8 mouse cellular contexts compared by ENCODE assay signal in the genomic region with DNA sequence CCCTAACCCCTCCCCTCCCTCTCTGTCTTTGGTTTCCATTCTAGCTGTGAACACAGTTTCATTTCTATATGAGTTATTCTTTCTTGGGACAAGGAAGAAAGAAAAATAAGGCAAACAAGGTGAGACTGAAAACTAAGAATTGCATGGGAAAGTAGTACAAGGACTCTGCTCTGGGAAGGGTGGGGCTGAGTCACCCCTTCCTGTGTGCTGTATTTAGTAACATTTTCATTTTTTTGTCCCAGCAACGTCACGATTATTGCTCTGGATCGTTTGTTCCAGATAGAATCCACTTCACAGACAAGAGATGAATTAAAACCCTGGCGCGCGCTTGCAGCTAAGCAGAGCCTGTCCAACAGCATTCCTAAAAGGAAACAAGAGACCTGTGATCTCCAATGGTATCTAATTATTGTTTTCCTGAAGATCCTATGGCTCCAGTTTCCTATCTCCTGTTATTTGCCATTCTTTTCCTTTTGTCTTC. TPM values are rescaled to one million over a fixed set of nuclear protein-coding genes. Genes with fewer than 3 reads are reported as not detected.
A peak's percentile ranks its signal among the peaks of the same experiment; 100 is the strongest.
DNase-seq lines count a peak whose midpoint lies in the region; ATAC-seq lines count a peak whose summit lies in the region.

A gene (plus strand): TSS at position 51 of the 478 bp plus-strand sequence.

- 0 out of 2 replicates have a peak, but pooled peaks cover 10% of the 10 kb centered on the region for H3K4me1 ChIP-seq in embryonic facial prominence, embryonic 13.5 days
- H3K4me1 ChIP-seq in heart, embryonic 11.5 days (ENCODE audit: control insufficient read depth, insufficient read depth, low read length) = 0 out of 2 replicates have a peak, but pooled peaks cover 3% of the 10 kb centered on the region

- H3K9ac ChIP-seq in embryonic facial prominence, embryonic 13.5 days = no peak within 1 kb of the TSS
- no peak within 1 kb of the TSS for H3K9ac ChIP-seq in heart, embryonic 11.5 days (ENCODE audit: low read depth, low read length)

- whole genome bisulfite sequencing in embryonic facial prominence, embryonic 13.5 days = 60% methylated on average over 6 of the region's 6 CpGs
- 75% methylated on average over 6 of the region's 6 CpGs for WGBS in heart, embryonic 11.5 days (ENCODE audit: insufficient replicate concordance)
- 12% methylated on average over 6 of the region's 6 CpGs for WGBS in large intestine, adult 2 months

- no peaks in the 10 kb centered on the region for H3K36me3 ChIP-seq in embryonic facial prominence, embryonic 13.5 days
- no peaks in the 10 kb centered on the region for H3K36me3 ChIP-seq in heart, embryonic 11.5 days (ENCODE audit: control insufficient read depth, insufficient read depth, low read length)

- H3K9me3 ChIP-seq in embryonic facial prominence, embryonic 13.5 days = no peaks in the 10 kb centered on the region
- H3K9me3 ChIP-seq in heart, embryonic 11.5 days (replicated peaks; ENCODE audit: control insufficient read depth, low read length) = no peaks in the 10 kb centered on the region

- peak within 1 kb of the TSS; percentile 33 for H3K27ac ChIP-seq in embryonic facial prominence, embryonic 13.5 days
- H3K27ac ChIP-seq in heart, embryonic 11.5 days (ENCODE audit: low read depth, low read length) = no peak within 1 kb of the TSS

- H3K4me2 ChIP-seq in embryonic facial prominence, embryonic 13.5 days = no peak within 1 kb of the TSS
- no peak within 1 kb of the TSS for H3K4me2 ChIP-seq in heart, embryonic 11.5 days

- no peak for DNase-seq in left cerebral cortex, adult 18-20 months (ENCODE audit: low spot score in 2 of 2)
- DNase-seq in left cerebral cortex, adult 9 months (ENCODE audit: low spot score in 2 of 2) = no peak
- no peak for DNase-seq in large intestine, adult 2 months (ENCODE audit: low read depth, low spot score)
- DNase-seq in embryo, embryonic 11 days = no peak
- no peak for DNase-seq in cerebellum, postnatal 14 days

- 0 out of 2 replicates have a peak, but pooled peaks have one; percentile 48 for ATAC-seq in embryonic facial prominence, embryonic 13.5 days (ENCODE audit: insufficient number of reproducible peaks, insufficient read depth, low FRiP score, low TSS enrichment, low read depth)
- ATAC-seq in heart, embryonic 11.5 days (replicated peaks; ENCODE audit: insufficient number of reproducible peaks, low FRiP score, low TSS enrichment) = no peak
- no peak for ATAC-seq in megakaryocyte, adult 5-6 weeks (ENCODE audit: poor library complexity, severe bottlenecking)

- H3K4me3 ChIP-seq in embryonic facial prominence, embryonic 13.5 days = no peak within 1 kb of the TSS
- no peak within 1 kb of the TSS for H3K4me3 ChIP-seq in heart, embryonic 11.5 days (ENCODE audit: low read depth, low read length)

- H3K27me3 ChIP-seq in embryonic facial prominence, embryonic 13.5 days = no peaks in the 10 kb centered on the region
- H3K27me3 ChIP-seq in heart, embryonic 11.5 days (ENCODE audit: control insufficient read depth, insufficient read depth, low read length) = no peaks in the 10 kb centered on the region

RNA-seq across cellular contexts. Expression of the gene that starts here (rescaled TPM):
- total RNA-seq in left cerebral cortex, adult 18-20 months (2021) = 10 to 100 TPM; 58.8 to 60.7 TPM
- polyA plus RNA-seq in embryonic facial prominence, embryonic 13.5 days (2015; fragmentation: Nextera tagmentation; extraction: Ambion mirVana) = 171 and 188 TPM in 2 replicates
- 89.0 and 111 TPM in 2 replicates for polyA plus RNA-seq in heart, embryonic 11.5 days (2014; fragmentation: Nextera tagmentation; extraction: Ambion mirVana)
- 18.8 and 20.2 TPM in 2 replicates for polyA plus RNA-seq in large intestine, adult 2 months (2012; rRNA removed)
- 48.4 and 55.6 TPM in 2 replicates for total RNA-seq in megakaryocyte, adult 5-6 weeks (2015)
- total RNA-seq in megakaryocyte, adult 5-6 weeks (2017) = 139 and 143 TPM in 2 replicates
